Mouse (Mus musculus) limb, embryonic 15.5 days (tissue): ENCODE measurements around the gene Sos2. TPM values are rescaled to one million over a fixed set of nuclear protein-coding genes. Genes with fewer than 3 reads are reported as not detected.
"Not testable (repeated sequence)": the region's sequence is repeated elsewhere in the genome, so short reads cannot be mapped to it uniquely, and the experiment has no call there.

Experiments used
- ATAC-seq: fragments of 200-750 bp; cut with Nextera tagmentation; 2 replicates; pipeline ENCODE4 v1.8.0; 2017; ENCODE audit warnings: low read depth, moderate TSS enrichment; ENCODE audit not compliant: insufficient number of reproducible peaks, low FRiP score, low TSS enrichment
- H3K27ac ChIP-seq: fragments of 300-500 bp; sonication (generic); 2 replicates; pipeline ENCODE4 v1.5.1; 2015; ENCODE audit warnings: moderate library complexity, mild to moderate bottlenecking, inconsistent platforms
- H3K27me3 ChIP-seq: fragments of 300-500 bp; sonication (generic); 2 replicates; pipeline ENCODE4 v1.6.1; 2015; ENCODE audit warnings: inconsistent platforms
- H3K36me3 ChIP-seq: fragments of 300-500 bp; sonication (generic); 2 replicates; pipeline ENCODE4 v1.6.1; 2015; ENCODE audit warnings: inconsistent platforms
- H3K4me1 ChIP-seq: fragments of 300-500 bp; sonication (generic); 2 replicates; pipeline ENCODE4 v1.6.1; 2015; ENCODE audit warnings: inconsistent platforms
- H3K4me2 ChIP-seq: fragments of 300-500 bp; sonication (generic); 2 replicates; pipeline ENCODE4 v1.6.1; 2015; ENCODE audit warnings: mild to moderate bottlenecking, inconsistent platforms
- H3K4me3 ChIP-seq: fragments of 300-500 bp; sonication (generic); 2 replicates; pipeline ENCODE4 v1.5.1; 2015; ENCODE audit warnings: mild to moderate bottlenecking, inconsistent platforms
- H3K9ac ChIP-seq: fragments of 300-500 bp; sonication (generic); 2 replicates; pipeline ENCODE4 v1.6.1; 2015; ENCODE audit warnings: inconsistent platforms
- H3K9me3 ChIP-seq: fragments of 300-500 bp; sonication (generic); 2 replicates; pipeline ENCODE4 v1.6.1; 2016; ENCODE audit warnings: inconsistent platforms
- WGBS: fragments of 180-500 bp; shearing (Covaris S2); methylation state at CpG from one replicate; pipeline ENCODE4 v1.1.7; 2015; 5-methylcytosine and 5-hydroxymethylcytosine counted together
- polyA plus RNA-seq: library from polyadenylated mRNA; unstranded; fragments of >200 nt; fragmentation: Nextera tagmentation; extraction: Ambion mirVana; gene quantifications from 2 replicates; pipeline ENCODE4 v1.2.1, GENCODE M21; 2015

Gene Sos2
- polyA plus RNA-seq, 1 experiment from 2014 or later: 10.1 TPM

GRCm38 (mm10) chr12:69666721-69667120 lies 14.9 kb downstream of the Sos2 start:
- Histone ChIP-seq H3K36me3 (peaks cover 5% of the 10 kb centered on the region), H3K4me3 (no peak overlapping the region), H3K4me2 (no peak overlapping the region), H3K9ac (no peak overlapping the region), H3K9me3 (no peaks in the 10 kb centered on the region), H3K27me3 (no peaks in the 10 kb centered on the region), H3K27ac (no peak overlapping the region), H3K4me1 (no peaks in the 10 kb centered on the region)
- no peak for ATAC-seq
- 91% methylated on average over 5 of the region's 5 CpGs for WGBS

GRCm38 (mm10) chr12:69661658-69662057 lies 20.0 kb downstream of the Sos2 start:
- peaks cover 5% of the 10 kb centered on the region for H3K36me3 ChIP-seq
- no peaks in the 10 kb centered on the region for H3K4me1 ChIP-seq
- H3K9me3 ChIP-seq: no peaks in the 10 kb centered on the region
- H3K27me3 ChIP-seq: no peaks in the 10 kb centered on the region
- WGBS: 97% methylated on average over 5 of the region's 5 CpGs
- no peak overlapping the region for H3K27ac ChIP-seq
- ATAC-seq: no peak
- H3K4me3 ChIP-seq: no peak overlapping the region
- no peak overlapping the region for H3K9ac ChIP-seq
- H3K4me2 ChIP-seq: no peak overlapping the region

- not testable (repeated sequence) for H3K4me2 ChIP-seq, H3K9me3 ChIP-seq, H3K4me3 ChIP-seq
Measured at GRCm38 (mm10) chr12:69653973-69654372, 27.7 kb downstream of the Sos2 start.

GRCm38 (mm10) chr12:69649511-69649910 lies 32.1 kb downstream of the Sos2 start:
- ATAC-seq: no peak
- Histone ChIP-seq H3K27ac (no peak overlapping the region), H3K4me1 (no peaks in the 10 kb centered on the region), H3K4me2 (no peak overlapping the region), H3K36me3 (peaks cover 43% of the 10 kb centered on the region), H3K9me3 (0 out of 2 replicates have a peak, but pooled peaks cover 4% of the 10 kb centered on the region), H3K27me3 (no peaks in the 10 kb centered on the region), H3K9ac (no peak overlapping the region), H3K4me3 (no peak overlapping the region)
- 90% methylated on average over 8 of the region's 8 CpGs for WGBS

More at GRCm38 (mm10) chr12:69653973-69654372, 27.7 kb downstream of the Sos2 start:
- H3K4me1 ChIP-seq, H3K9ac ChIP-seq, H3K27ac ChIP-seq, H3K27me3 ChIP-seq: not testable (repeated sequence)
- peak; percentile 87 for ATAC-seq
- H3K36me3 ChIP-seq: peaks cover 27% of the 10 kb centered on the region

GRCm38 (mm10) chr12:69645821-69646616 lies 35.6 kb downstream of the Sos2 start:
- no peak overlapping the region for H3K27ac ChIP-seq
- H3K36me3 ChIP-seq: peaks cover 27% of the 10 kb centered on the region
- H3K9ac ChIP-seq: no peak overlapping the region
- no peak for ATAC-seq
- no peaks in the 10 kb centered on the region for H3K4me1 ChIP-seq
- WGBS: 79% methylated on average over 8 of the region's 8 CpGs
- no peak overlapping the region for H3K4me2 ChIP-seq
- H3K4me3 ChIP-seq: no peak overlapping the region
- no peaks in the 10 kb centered on the region for H3K27me3 ChIP-seq
- H3K9me3 ChIP-seq: no peaks in the 10 kb centered on the region

- 62% methylated on average over 3 of the region's 3 CpGs for WGBS
- H3K4me2 ChIP-seq: no peak overlapping the region
- H3K9ac ChIP-seq: no peak overlapping the region
- no peak for ATAC-seq
- peaks cover 37% of the 10 kb centered on the region for H3K36me3 ChIP-seq
- no peaks in the 10 kb centered on the region for H3K9me3 ChIP-seq
- no peak overlapping the region for H3K4me3 ChIP-seq
- H3K27me3 ChIP-seq: no peaks in the 10 kb centered on the region
- H3K4me1 ChIP-seq: no peaks in the 10 kb centered on the region
- H3K27ac ChIP-seq: no peak overlapping the region
Measured at GRCm38 (mm10) chr12:69644877-69645276, 36.8 kb downstream of the Sos2 start.

GRCm38 (mm10) chr12:69642877-69643276 lies 38.8 kb downstream of the Sos2 start:
- Histone ChIP-seq H3K4me2 (no peak overlapping the region), H3K27ac (no peak overlapping the region), H3K9ac (no peak overlapping the region), H3K4me1 (no peaks in the 10 kb centered on the region), H3K27me3 (no peaks in the 10 kb centered on the region), H3K9me3 (no peaks in the 10 kb centered on the region), H3K4me3 (no peak overlapping the region), H3K36me3 (peaks cover 47% of the 10 kb centered on the region)
- ATAC-seq: no peak
- WGBS: 90% methylated on average over 5 of the region's 5 CpGs

- Histone ChIP-seq H3K4me1 (no peaks in the 10 kb centered on the region), H3K27me3 (no peaks in the 10 kb centered on the region), H3K4me2 (no peak overlapping the region), H3K36me3 (peaks cover 18% of the 10 kb centered on the region), H3K4me3 (no peak overlapping the region), H3K27ac (no peak overlapping the region), H3K9ac (no peak overlapping the region), H3K9me3 (no peaks in the 10 kb centered on the region)
- ATAC-seq: no peak
- WGBS: 85% methylated on average over 3 of the region's 3 CpGs
Measured at GRCm38 (mm10) chr12:69634761-69635160, 46.9 kb downstream of the Sos2 start.

- WGBS: 92% methylated on average over 5 of the region's 5 CpGs
- not testable (repeated sequence) for H3K27ac ChIP-seq, H3K4me1 ChIP-seq, H3K27me3 ChIP-seq, ATAC-seq, H3K9ac ChIP-seq, H3K4me3 ChIP-seq, H3K4me2 ChIP-seq, H3K9me3 ChIP-seq
- H3K36me3 ChIP-seq: peaks cover 24% of the 10 kb centered on the region
Measured at GRCm38 (mm10) chr12:69618590-69618989, 63.1 kb downstream of the Sos2 start.

- no peak for ATAC-seq
- H3K36me3 ChIP-seq: peaks cover 28% of the 10 kb centered on the region
Measured at GRCm38 (mm10) chr12:69604367-69604766, 77.3 kb downstream of the Sos2 start.

GRCm38 (mm10) chr12:69597446-69597845 lies 84.2 kb downstream of the Sos2 start:
- no peak overlapping the region for H3K4me2 ChIP-seq
- ATAC-seq: no peak
- peaks cover 20% of the 10 kb centered on the region for H3K36me3 ChIP-seq
- H3K9me3 ChIP-seq: no peaks in the 10 kb centered on the region
- no peak overlapping the region for H3K9ac ChIP-seq
- no peak overlapping the region for H3K4me3 ChIP-seq
- WGBS: 81% methylated on average over 4 of the region's 4 CpGs
- no peak overlapping the region for H3K27ac ChIP-seq
- H3K4me1 ChIP-seq: no peaks in the 10 kb centered on the region
- no peaks in the 10 kb centered on the region for H3K27me3 ChIP-seq

More at GRCm38 (mm10) chr12:69604367-69604766, 77.3 kb downstream of the Sos2 start:
- Histone ChIP-seq H3K4me1 (no peaks in the 10 kb centered on the region), H3K9ac (no peak overlapping the region), H3K4me3 (no peak overlapping the region), H3K4me2 (no peak overlapping the region), H3K27me3 (no peaks in the 10 kb centered on the region), H3K27ac (no peak overlapping the region), H3K9me3 (no peaks in the 10 kb centered on the region)
- 90% methylated on average over 2 of the region's 2 CpGs for WGBS

- ATAC-seq: no peak
- H3K9me3 ChIP-seq: no peaks in the 10 kb centered on the region
- no peak overlapping the region for H3K4me3 ChIP-seq
- 92% methylated on average over 5 of the region's 5 CpGs for WGBS
- H3K27ac ChIP-seq: no peak overlapping the region
- peaks cover 44% of the 10 kb centered on the region for H3K36me3 ChIP-seq
- H3K27me3 ChIP-seq: no peaks in the 10 kb centered on the region
- no peak overlapping the region for H3K9ac ChIP-seq
- H3K4me1 ChIP-seq: no peaks in the 10 kb centered on the region
- no peak overlapping the region for H3K4me2 ChIP-seq
Measured at GRCm38 (mm10) chr12:69593130-69593529, 88.5 kb downstream of the Sos2 start.
